Comparison of ENCODE assay signal across 13 mouse cellular contexts in the genomic region with DNA sequence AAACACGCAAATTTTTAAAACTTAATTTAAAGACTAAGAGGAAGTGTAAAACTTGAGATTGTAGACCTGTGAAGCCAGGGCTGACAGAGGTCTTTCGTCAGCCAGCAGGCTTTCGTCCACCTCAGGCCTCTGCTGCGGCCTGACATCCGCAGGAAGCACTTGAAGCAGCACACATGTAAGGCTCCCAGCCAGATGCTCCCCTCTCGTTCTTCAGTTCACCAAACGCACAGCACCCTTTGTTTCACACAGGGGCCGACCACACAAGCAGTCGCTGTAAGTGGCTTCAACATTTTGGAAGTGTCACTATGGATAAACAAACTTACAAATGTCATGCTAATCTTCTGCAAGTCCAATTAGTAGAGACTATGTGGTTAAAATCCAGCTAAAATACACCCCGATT.
"Had no signal": no experiment of that assay in that cellular context is flagged by ENCODE, and none has a peak within 500 bp of the region (broad histone marks: within the 10 kb centered on the region; RNA-seq: fewer than 3 reads in every experiment).

No protein-coding gene starts in this region.

- H3K9ac ChIP-seq: limb, embryonic 15.5 days; liver, embryonic 12.5 days; lung, embryonic 14.5 days; neural tube, embryonic 15.5 days had no signal

- H3K27ac ChIP-seq: limb, embryonic 15.5 days; liver, embryonic 12.5 days; midbrain, embryonic 10.5 days; neural tube, embryonic 15.5 days had no signal

- ATAC-seq: liver, embryonic 12.5 days had no signal

- H3K4me2 ChIP-seq: limb, embryonic 15.5 days; liver, embryonic 12.5 days; lung, embryonic 14.5 days; neural tube, embryonic 15.5 days had no signal

- H3K9me3 ChIP-seq: limb, embryonic 15.5 days; liver, embryonic 12.5 days; midbrain, embryonic 10.5 days; neural tube, embryonic 15.5 days had no signal

- H3K4me1 ChIP-seq: limb, embryonic 15.5 days; liver, embryonic 12.5 days; midbrain, embryonic 10.5 days had no signal

- H3K4me3 ChIP-seq: limb, embryonic 15.5 days; liver, embryonic 12.5 days; midbrain, embryonic 10.5 days; myocyte; neural tube, embryonic 15.5 days had no signal

- DNase-seq: kidney, postnatal 14 days; layer of hippocampus, adult 9-11 months; layer of hippocampus, postnatal 36 days; lung, embryonic 14.5 days; lung, postnatal 10 days; lung, postnatal 4 days; midbrain, embryonic 14.5 days; thymus, postnatal 36 days had no signal

- H3K27me3 ChIP-seq: limb, embryonic 15.5 days; liver, embryonic 12.5 days; neural tube, embryonic 15.5 days had no signal
